Comparison of ENCODE assay signal across 9 mouse cellular contexts in genomic region chr17:50418863-50419383, GRCm38 (mm10).
DNase-seq lines count a peak whose midpoint lies in the region; ATAC-seq and TF ChIP-seq lines count a peak whose summit lies in the region.
"Had no signal": no experiment of that assay in that cellular context is flagged by ENCODE, and none has a peak within 500 bp of the region (broad histone marks: within the 10 kb centered on the region; RNA-seq: fewer than 3 reads in every experiment).

No protein-coding gene starts in this region.

- ATAC-seq in liver, embryonic 11.5 days (replicated peaks; ENCODE audit: low FRiP score) = no peak
- no peak for ATAC-seq in stomach, postnatal 0 days (ENCODE audit: low FRiP score, low TSS enrichment)
- ATAC-seq in cerebellum, adult (ENCODE audit: insufficient number of reproducible peaks, low FRiP score, low TSS enrichment) = no peak
- ATAC-seq in hindbrain, embryonic 12.5 days (ENCODE audit: low FRiP score) = no peak

- no peak overlapping the region for H3K9ac ChIP-seq in liver, embryonic 11.5 days (ENCODE audit: low read depth, low read length)
- no peak overlapping the region for H3K9ac ChIP-seq in liver, adult 2 months (ENCODE audit: low read depth, low read length)
- no peak overlapping the region for H3K9ac ChIP-seq in stomach, postnatal 0 days (ENCODE audit: low read length)
- H3K9ac ChIP-seq in hindbrain, embryonic 12.5 days = no peak overlapping the region
- H3K9ac ChIP-seq: embryonic facial prominence, embryonic 15.5 days had no signal

- H3K4me2 ChIP-seq in liver, embryonic 11.5 days = no peak overlapping the region
- no peak overlapping the region for H3K4me2 ChIP-seq in stomach, postnatal 0 days (replicated peaks; ENCODE audit: low read depth)
- H3K4me2 ChIP-seq in hindbrain, embryonic 12.5 days (replicated peaks) = no peak overlapping the region
- H3K4me2 ChIP-seq: embryonic facial prominence, embryonic 15.5 days had no signal

- H3K36me3 ChIP-seq in liver, embryonic 11.5 days (ENCODE audit: control insufficient read depth, insufficient read depth, low read length) = no peaks in the 10 kb centered on the region
- H3K36me3 ChIP-seq in liver, adult 2 months (ENCODE audit: control insufficient read depth, insufficient read depth, low read length) = no peaks in the 10 kb centered on the region
- H3K36me3 ChIP-seq in stomach, postnatal 0 days (ENCODE audit: control insufficient read depth, insufficient read depth, low read length) = no peaks in the 10 kb centered on the region
- H3K36me3 ChIP-seq in hindbrain, embryonic 12.5 days = no peaks in the 10 kb centered on the region
- H3K36me3 ChIP-seq: embryonic facial prominence, embryonic 15.5 days had no signal

- intact Hi-C loops in gastrocnemius, adult 2 months (cut with DNase I) = loop anchor here (1.0 to 5.0 kb wide), 3 partner anchors 88 to 376 kb away; partner anchors contain the start of genes Dazl and Plcl2

- H3K4me1 ChIP-seq in liver, embryonic 11.5 days (replicated peaks; ENCODE audit: control insufficient read depth, insufficient read depth, low read length) = no peaks in the 10 kb centered on the region
- H3K4me1 ChIP-seq in liver, adult 2 months (ENCODE audit: control insufficient read depth, insufficient read depth, low read length) = no peaks in the 10 kb centered on the region
- no peaks in the 10 kb centered on the region for H3K4me1 ChIP-seq in stomach, postnatal 0 days (replicated peaks; ENCODE audit: control insufficient read depth, insufficient read depth)
- H3K4me1 ChIP-seq in hindbrain, embryonic 12.5 days = no peaks in the 10 kb centered on the region
- H3K4me1 ChIP-seq: embryonic facial prominence, embryonic 15.5 days had no signal

- TF ChIP-seq POLR2A in liver, adult 2 months (IDR thresholded peaks at IDR 0.05; ENCODE audit: extremely low read depth, insufficient read depth, low read length) = no peak

- no peaks in the 10 kb centered on the region; the same call in 1 of the 2 replicates for H3K9me3 ChIP-seq in liver, embryonic 11.5 days (ENCODE audit: control insufficient read depth, low read length)
- no peaks in the 10 kb centered on the region for H3K9me3 ChIP-seq in stomach, postnatal 0 days (ENCODE audit: control insufficient read depth, low read length)
- no peaks in the 10 kb centered on the region for H3K9me3 ChIP-seq in hindbrain, embryonic 12.5 days (replicated peaks)
- H3K9me3 ChIP-seq: embryonic facial prominence, embryonic 15.5 days had no signal

- 72% methylated on average over 3 of the region's 3 CpGs for WGBS in liver, embryonic 11.5 days
- WGBS in liver, adult 2 months = 51% methylated on average over 3 of the region's 3 CpGs
- 52% methylated on average over 3 of the region's 3 CpGs for WGBS in stomach, postnatal 0 days
- WGBS in hindbrain, embryonic 12.5 days = 75% methylated on average over 3 of the region's 3 CpGs

- H3K27ac ChIP-seq in liver, embryonic 11.5 days (ENCODE audit: low read depth, low read length) = no peak overlapping the region
- no peak overlapping the region for H3K27ac ChIP-seq in gastrocnemius, adult 2 months
- H3K27ac ChIP-seq in liver, adult 2 months (replicated peaks; ENCODE audit: insufficient read depth, low read depth, low read length) = no peak overlapping the region
- H3K27ac ChIP-seq in stomach, postnatal 0 days (replicated peaks) = no peak overlapping the region
- H3K27ac ChIP-seq in hindbrain, embryonic 12.5 days = no peak overlapping the region
- H3K27ac ChIP-seq: embryonic facial prominence, embryonic 15.5 days had no signal

- H3K4me3 ChIP-seq in liver, embryonic 11.5 days (ENCODE audit: low read depth, low read length) = no peak overlapping the region
- no peak overlapping the region for H3K4me3 ChIP-seq in gastrocnemius, adult 2 months
- H3K4me3 ChIP-seq in liver, adult 2 months (ENCODE audit: insufficient read depth, low read depth, low read length) = no peak overlapping the region
- H3K4me3 ChIP-seq in stomach, postnatal 0 days (ENCODE audit: low read depth, low read length) = no peak overlapping the region
- no peak overlapping the region for H3K4me3 ChIP-seq in hindbrain, embryonic 12.5 days
- H3K4me3 ChIP-seq: embryonic facial prominence, embryonic 15.5 days had no signal

- H3K27me3 ChIP-seq in liver, embryonic 11.5 days (replicated peaks; ENCODE audit: control insufficient read depth, insufficient read depth, low read length) = no peaks in the 10 kb centered on the region
- H3K27me3 ChIP-seq in liver, adult 2 months (ENCODE audit: control insufficient read depth, insufficient read depth, low read length) = no peaks in the 10 kb centered on the region
- no peaks in the 10 kb centered on the region for H3K27me3 ChIP-seq in stomach, postnatal 0 days (ENCODE audit: control insufficient read depth, insufficient read depth, low read length)
- no peaks in the 10 kb centered on the region for H3K27me3 ChIP-seq in hindbrain, embryonic 12.5 days
- H3K27me3 ChIP-seq: embryonic facial prominence, embryonic 15.5 days had no signal

- TF ChIP-seq CTCF in gastrocnemius, adult 2 months (IDR thresholded peaks at IDR 0.05) = peak; percentile 60
- TF ChIP-seq CTCF in liver, adult 2 months (IDR thresholded peaks at IDR 0.05; ENCODE audit: low read depth, low read length) = peak; percentile 47
- peak; percentile 60 for TF ChIP-seq CTCF in stomach, postnatal 0 days (IDR thresholded peaks at IDR 0.05; ENCODE audit: low read depth)

- no peaks in the 10 kb centered on the region for H3K79me2 ChIP-seq in liver, adult 2 months (ENCODE audit: control insufficient read depth, insufficient read depth, low read length)

- TF ChIP-seq EP300 in stomach, postnatal 0 days (optimal IDR thresholded peaks at IDR 0.05) = no peak

- DNase-seq in liver = peak; percentile 62
- DNase-seq in liver, embryonic 11.5 days (ENCODE audit: low spot score) = no peak
- DNase-seq in adrenal gland, adult 2 months = peak; percentile 61
- peak; percentile 65 for DNase-seq in gastrocnemius, adult 2 months
- DNase-seq in liver, adult 2 months (ENCODE audit: extremely low read depth, low read depth, low spot score) = peak; percentile 64
- no peak for DNase-seq in stomach, postnatal 0 days (ENCODE audit: low spot score)

Comparison
In these comparisons a context has a peak if more than half of its experiments do, and no peak if none do; other contexts are left out.
1. DNase-seq: peak in liver (single experiment), adrenal gland, adult 2 months (single experiment), gastrocnemius, adult 2 months (single experiment) and liver, adult 2 months (single experiment); none in liver, embryonic 11.5 days (single experiment) and stomach, postnatal 0 days (single experiment).
2. Peak in every context shown above with its lines, with median percentiles within 50 percentile points of each other: CTCF ChIP-seq.